Mouse (Mus musculus): ENCODE measurements at regions not wholly inside any gene's neighbourhood (a gene's known extent, or its start where the extent isn't known, plus 50 kb on each side); places are given as distances from the start of the nearest gene placed in this dataset.

DNA sequence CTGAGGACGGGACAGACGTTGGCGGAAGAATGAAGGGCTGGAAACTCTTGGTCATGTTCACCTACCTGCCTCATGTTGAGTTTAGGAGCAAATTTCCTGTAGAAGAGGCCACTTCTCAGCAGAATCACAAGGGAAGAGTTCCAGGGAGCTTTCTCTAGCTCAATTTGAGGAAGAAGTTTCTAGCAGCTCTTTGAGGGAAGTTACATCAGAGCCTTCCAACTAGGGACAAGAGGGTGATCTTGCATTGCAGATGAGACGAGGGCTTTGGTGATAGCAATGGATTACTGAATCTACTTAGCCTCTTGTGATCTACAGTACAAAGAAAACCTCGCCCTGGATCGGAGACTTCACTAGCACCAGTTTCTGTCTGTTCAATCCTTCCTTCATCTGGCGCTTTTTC lies 65.3 kb upstream of the Hmga2 start:
- H3K27ac ChIP-seq (ENCODE audit: insufficient read depth, low read depth, low read length) = no peak overlapping the region
- H3K4me3 ChIP-seq (ENCODE audit: insufficient read depth, low read length) = no peak overlapping the region
- H3K4me1 ChIP-seq (ENCODE audit: control insufficient read depth, insufficient read depth, low read length) = peaks cover 8% of the 10 kb centered on the region
- TF ChIP-seq CTCF (IDR thresholded peaks at IDR 0.05; ENCODE audit: low read depth, low read length) (no peak), POLR2A (IDR thresholded peaks at IDR 0.05; ENCODE audit: borderline replicate concordance, low read depth, low read length) (no peak)

DNA sequence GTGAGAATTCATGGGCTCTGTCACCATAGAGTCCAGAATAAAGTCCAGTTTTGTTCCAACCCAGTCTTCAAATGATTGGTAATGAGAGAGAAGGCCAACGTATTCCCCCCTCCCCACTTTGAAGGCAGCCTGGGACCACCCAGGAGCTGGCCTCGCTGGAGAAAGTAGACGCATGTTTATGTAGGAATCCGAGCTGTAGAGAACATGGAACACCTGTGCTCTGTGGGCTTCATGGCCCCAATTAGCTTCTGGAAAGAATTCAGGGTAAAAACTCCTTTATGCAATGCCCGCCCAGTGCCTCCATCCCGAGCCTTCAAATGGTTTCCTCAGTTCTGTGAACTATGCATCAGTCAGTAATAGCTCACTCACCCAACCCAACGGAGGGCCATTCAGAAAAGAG lies 62.3 kb upstream of the Hmga2 start:
- TF ChIP-seq CTCF (IDR thresholded peaks at IDR 0.05; ENCODE audit: low read depth, low read length) (no peak), POLR2A (IDR thresholded peaks at IDR 0.05; ENCODE audit: borderline replicate concordance, low read depth, low read length) (no peak)
- H3K4me1 ChIP-seq (ENCODE audit: control insufficient read depth, insufficient read depth, low read length) = peaks cover 8% of the 10 kb centered on the region
- H3K27ac ChIP-seq (ENCODE audit: insufficient read depth, low read depth, low read length) = no peak overlapping the region
- no peak overlapping the region for H3K4me3 ChIP-seq (ENCODE audit: insufficient read depth, low read length)

DNA sequence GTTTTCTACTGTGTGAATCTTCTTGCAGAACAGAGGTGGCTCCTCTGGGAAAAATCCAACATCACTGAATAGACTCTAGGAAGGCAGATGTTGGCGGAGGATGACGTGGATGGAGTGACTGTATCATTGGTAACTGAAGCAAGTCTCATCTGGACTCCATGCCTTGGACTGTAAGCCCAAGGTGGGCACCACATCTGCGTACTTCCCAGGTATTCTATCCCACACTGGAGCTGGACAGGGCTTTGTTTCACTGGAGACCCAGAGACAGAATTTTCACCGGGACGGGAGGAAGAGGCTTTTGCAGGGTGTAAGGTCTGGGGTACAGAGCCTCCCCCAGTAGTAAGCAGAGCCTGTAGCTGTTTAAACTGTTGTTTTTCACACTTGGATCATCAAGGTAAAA lies 52.1 kb upstream of the Hmga2 start:
- Histone ChIP-seq H3K4me1 (ENCODE audit: control insufficient read depth, insufficient read depth, low read length) (peaks cover 2% of the 10 kb centered on the region; the same call in 1 of the 2 replicates), H3K27ac (ENCODE audit: insufficient read depth, low read depth, low read length) (no peak overlapping the region), H3K4me3 (ENCODE audit: insufficient read depth, low read length) (no peak overlapping the region)
- TF ChIP-seq POLR2A (IDR thresholded peaks at IDR 0.05; ENCODE audit: borderline replicate concordance, low read depth, low read length) (no peak), CTCF (IDR thresholded peaks at IDR 0.05; ENCODE audit: low read depth, low read length) (no peak)

DNA sequence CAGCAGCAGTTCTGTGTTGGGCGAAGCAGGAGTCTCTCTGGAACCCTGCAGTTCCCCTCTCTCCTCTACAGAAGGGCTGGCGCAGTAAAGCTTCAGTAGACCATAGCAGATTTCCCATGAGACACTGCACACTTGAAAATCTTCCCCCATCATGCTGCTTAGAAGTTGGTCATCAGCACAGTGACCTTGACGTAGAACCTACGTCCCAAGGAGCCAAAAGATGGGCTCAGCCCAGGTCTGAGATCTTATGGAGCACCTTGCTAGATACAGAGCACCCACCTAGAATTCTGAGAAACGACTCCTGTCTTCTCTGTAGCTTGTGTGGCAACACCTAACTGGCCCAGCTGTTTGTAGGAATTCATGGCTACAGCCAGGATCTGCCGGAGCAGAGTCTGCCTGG lies 51.7 kb upstream of the Hmga2 start:
- Histone ChIP-seq H3K4me1 (ENCODE audit: control insufficient read depth, insufficient read depth, low read length) (peaks cover 6% of the 10 kb centered on the region), H3K4me3 (ENCODE audit: insufficient read depth, low read length) (no peak overlapping the region), H3K27ac (ENCODE audit: insufficient read depth, low read depth, low read length) (no peak overlapping the region)
- TF ChIP-seq POLR2A (IDR thresholded peaks at IDR 0.05; ENCODE audit: borderline replicate concordance, low read depth, low read length) (no peak), CTCF (IDR thresholded peaks at IDR 0.05; ENCODE audit: low read depth, low read length) (no peak)

DNA sequence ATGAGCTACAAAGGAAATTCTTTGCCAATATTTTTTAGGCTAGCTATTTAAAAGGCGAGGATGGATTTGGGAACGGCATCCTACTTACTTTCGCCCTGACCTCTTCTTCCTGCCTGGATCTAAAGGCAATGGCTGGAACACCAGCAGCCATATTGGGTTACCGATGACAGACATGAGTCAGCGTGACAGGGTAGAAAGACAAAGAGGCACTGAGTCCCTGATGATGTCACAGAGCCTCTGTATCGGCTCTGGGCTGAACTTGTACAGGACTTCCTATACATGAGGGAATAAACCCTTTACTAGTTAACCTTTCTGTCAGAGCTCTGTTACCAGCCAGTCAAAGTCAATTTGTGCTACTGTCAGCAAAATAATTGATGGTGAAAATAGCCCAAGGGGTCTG lies 50.7 kb upstream of the Hmga2 start:
- TF ChIP-seq POLR2A (IDR thresholded peaks at IDR 0.05; ENCODE audit: borderline replicate concordance, low read depth, low read length) = no peak
- TF ChIP-seq CTCF (IDR thresholded peaks at IDR 0.05; ENCODE audit: low read depth, low read length) = no peak
- no peak overlapping the region for H3K4me3 ChIP-seq (ENCODE audit: insufficient read depth, low read length)
- peaks cover 6% of the 10 kb centered on the region for H3K4me1 ChIP-seq (ENCODE audit: control insufficient read depth, insufficient read depth, low read length)
- H3K27ac ChIP-seq (ENCODE audit: insufficient read depth, low read depth, low read length) = no peak overlapping the region
